In the genomic region with DNA sequence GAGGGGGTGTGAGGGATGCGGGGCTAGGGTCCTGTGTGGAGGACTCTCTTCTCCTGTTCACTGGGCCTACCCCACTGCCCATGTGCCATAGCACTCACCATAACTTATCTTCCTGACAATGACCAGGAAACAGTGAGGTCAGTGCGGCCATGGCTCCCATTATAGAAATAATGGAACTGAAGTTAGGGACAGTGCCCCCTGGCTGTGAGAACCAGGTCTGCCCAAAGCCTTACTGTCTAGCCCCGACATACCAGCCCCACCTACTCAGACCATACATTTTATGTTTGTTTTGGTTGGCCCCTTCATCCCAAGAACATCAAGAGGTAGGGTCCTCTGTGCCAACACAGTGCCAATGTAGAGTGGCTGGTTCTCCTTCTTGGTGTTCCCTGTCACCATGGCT, we compare ENCODE assay signal across 15 mouse cellular contexts. TPM values are rescaled to one million over a fixed set of nuclear protein-coding genes. Genes with fewer than 3 reads are reported as not detected.
A peak's percentile ranks its signal among the peaks of the same experiment; 100 is the strongest.
DNase-seq lines count a peak whose midpoint lies in the region; ATAC-seq and TF ChIP-seq lines count a peak whose summit lies in the region.
"Had no signal": no experiment of that assay in that cellular context is flagged by ENCODE, and none has a peak within 500 bp of the region (broad histone marks: within the 10 kb centered on the region; RNA-seq: fewer than 3 reads in every experiment).

No protein-coding gene starts in this region.

- H3K27me3 ChIP-seq in liver, adult 2 months (ENCODE audit: control insufficient read depth, insufficient read depth, low read length): no peaks in the 10 kb centered on the region
- H3K27me3 ChIP-seq: heart, embryonic 12.5 days had no signal

- no peak overlapping the region for H3K4me3 ChIP-seq in liver, adult 2 months (ENCODE audit: insufficient read depth, low read depth, low read length)
- H3K4me3 ChIP-seq in bone marrow, adult 2 months (replicated peaks; ENCODE audit: control insufficient read depth, low read depth, low read length): no peak overlapping the region
- H3K4me3 ChIP-seq: heart, embryonic 12.5 days had no signal

- WGBS in liver, adult 2 months: 87% methylated on average over 3 of the region's 3 CpGs
- 56% methylated on average over 3 of the region's 3 CpGs for WGBS in bone marrow, adult 2 months

- H3K9ac ChIP-seq in liver, adult 2 months (ENCODE audit: low read depth, low read length): no peak overlapping the region
- H3K9ac ChIP-seq: heart, embryonic 12.5 days had no signal

- peaks cover 13% of the 10 kb centered on the region; the same call in 1 of the 2 replicates for H3K4me1 ChIP-seq in liver, adult 2 months (ENCODE audit: control insufficient read depth, insufficient read depth, low read length)
- peaks cover 11% of the 10 kb centered on the region for H3K4me1 ChIP-seq in bone marrow, adult 2 months (ENCODE audit: control insufficient read depth, insufficient read depth, low read length)

- peak; percentile 35; the same call in 1 of the 2 replicates for TF ChIP-seq CTCF in liver, adult 2 months (IDR thresholded peaks at IDR 0.05; ENCODE audit: low read depth, low read length)
- TF ChIP-seq CTCF in bone marrow, adult 2 months (IDR thresholded peaks at IDR 0.05; ENCODE audit: control insufficient read depth, insufficient read depth, low read length): peak; percentile 37; the same call in 1 of the 2 replicates

- no peak for ATAC-seq in cerebellum, adult (ENCODE audit: insufficient number of reproducible peaks, low FRiP score, low TSS enrichment)
- ATAC-seq: intestine, embryonic 16.5 days had no signal

- DNase-seq in cerebellum, adult 9-10 months: peak; percentile 23
- no peak for DNase-seq in liver, adult 2 months (ENCODE audit: extremely low read depth, low read depth, low spot score)
- DNase-seq in liver (no peak), A20 (ENCODE audit: low read depth, low spot score) (peak; percentile 40)
- DNase-seq in neural tube, embryonic 10.5 days (ENCODE audit: extremely low spot score, low spot score): no peak
- no peak for DNase-seq in right cerebral cortex, postnatal 14 days
- DNase-seq: adrenal gland, postnatal 10 days; cerebellum, postnatal 25 days; midbrain, embryonic 14.5 days; thymus, postnatal 36 days had no signal

- no peak for TF ChIP-seq POLR2A in liver, adult 2 months (IDR thresholded peaks at IDR 0.05; ENCODE audit: extremely low read depth, insufficient read depth, low read length)
- TF ChIP-seq POLR2A in bone marrow, adult 2 months (IDR thresholded peaks at IDR 0.05; ENCODE audit: borderline replicate concordance, control insufficient read depth, low read depth, low read length): no peak

- no peaks in the 10 kb centered on the region for H3K79me2 ChIP-seq in liver, adult 2 months (ENCODE audit: control insufficient read depth, insufficient read depth, low read length)

- H3K36me3 ChIP-seq in liver, adult 2 months (ENCODE audit: control insufficient read depth, insufficient read depth, low read length): no peaks in the 10 kb centered on the region
- H3K36me3 ChIP-seq: heart, embryonic 12.5 days had no signal

- no peak overlapping the region for H3K27ac ChIP-seq in liver, adult 2 months (replicated peaks; ENCODE audit: insufficient read depth, low read depth, low read length)
- no peak overlapping the region for H3K27ac ChIP-seq in bone marrow, adult 2 months (ENCODE audit: control insufficient read depth, insufficient read depth, low read depth, low read length, poor library complexity)

RNA-seq across cellular contexts. Expression of a gene that starts 7.8 kb away (rescaled TPM):
- 0.92 and 0.94 TPM in 2 replicates for total RNA-seq in liver, adult 2 months (2014; rRNA removed)
- 0.37 and 0.59 TPM in 2 replicates for polyA plus RNA-seq in liver, adult 2 months (2012; rRNA removed)
- polyA plus RNA-seq in bone marrow, adult 2 months (2011; ENCODE audit: insufficient read depth, insufficient read length, low replicate concordance, missing spikeins): 2.9 and 5.7 TPM in 2 replicates

RNA-seq across cellular contexts. Expression of a gene that starts 23.5 kb away (rescaled TPM):
- total RNA-seq in liver, adult 2 months (2014; rRNA removed): 0.09 and 0.20 TPM in 2 replicates
- polyA plus RNA-seq in liver, adult 2 months (2012; rRNA removed): 0.02 and 0.09 TPM in 2 replicates
- polyA plus RNA-seq in bone marrow, adult 2 months (2011; ENCODE audit: insufficient read depth, insufficient read length, low replicate concordance, missing spikeins): 1.2 TPM in 1 of 2 replicates, not detected in the other
- polyA plus RNA-seq: heart, embryonic 12.5 days; intestine, embryonic 16.5 days had no signal

RNA-seq across cellular contexts. Expression of a gene that starts 35.4 kb away (rescaled TPM):
- 0.37 and 0.47 TPM in 2 replicates for total RNA-seq in liver, adult 2 months (2014; rRNA removed)
- polyA plus RNA-seq in liver, adult 2 months (2012; rRNA removed): 0.34 and 0.39 TPM in 2 replicates
- polyA plus RNA-seq in bone marrow, adult 2 months (2011; ENCODE audit: insufficient read depth, insufficient read length, low replicate concordance, missing spikeins): 1.0 and 2.3 TPM in 2 replicates
- polyA plus RNA-seq: heart, embryonic 12.5 days had no signal

RNA-seq across cellular contexts. Expression of a gene that starts 44.2 kb away (rescaled TPM):
- 3.6 and 9.7 TPM in 2 replicates for total RNA-seq in liver, adult 2 months (2014; rRNA removed)
- 15.3 and 26.3 TPM in 2 replicates for polyA plus RNA-seq in liver, adult 2 months (2012; rRNA removed)
- 16.4 and 25.4 TPM in 2 replicates for polyA plus RNA-seq in bone marrow, adult 2 months (2011; ENCODE audit: insufficient read depth, insufficient read length, low replicate concordance, missing spikeins)

RNA-seq across cellular contexts. Expression of a gene that starts 47.4 kb away (rescaled TPM):
- 0.07 and 0.09 TPM in 2 replicates for total RNA-seq in liver, adult 2 months (2014; rRNA removed)
- polyA plus RNA-seq in liver, adult 2 months (2012; rRNA removed): 0.02 TPM in 1 of 2 replicates, not detected in the other
- polyA plus RNA-seq in bone marrow, adult 2 months (2011; ENCODE audit: insufficient read depth, insufficient read length, low replicate concordance, missing spikeins): not detected in 2 replicates
- total RNA-seq: layer of hippocampus, adult 8-10 months had no signal
- polyA plus RNA-seq: intestine, embryonic 16.5 days; midbrain, embryonic 14.5 days had no signal

Comparison
In these comparisons a context has a peak if more than half of its experiments do, and no peak if none do; other contexts are left out.
1. DNase-seq: peak in cerebellum, adult 9-10 months (single experiment) and A20 (single experiment); none in liver, adult 2 months (single experiment), liver (single experiment), neural tube, embryonic 10.5 days (single experiment) and right cerebral cortex, postnatal 14 days (single experiment).